Mouse (Mus musculus) cerebellum, postnatal 4 days (tissue): ENCODE measurements at regions not wholly inside any gene's neighbourhood (a gene's known extent, or its start where the extent isn't known, plus 50 kb on each side); places are given as distances from the start of the nearest gene placed in this dataset.
"Not testable (repeated sequence)": the region's sequence is repeated elsewhere in the genome, so short reads cannot be mapped to it uniquely, and the experiment has no call there.

ENCODE experiments used
- DNase-seq, 2 experiments: peaks; one replicate each; pipeline ENCODE4 v3.0.0; 2022; ENCODE audit warnings: low spot score in 2 of 2, mixed read lengths in 1 of 2

- DNase-seq: not testable (repeated sequence)
Measured at GRCm38 (mm10) chr12:82056782-82057611, 112.1 kb upstream of the Sipa1l1 start.

GRCm38 (mm10) chr12:82064986-82065385 is 104.1 kb upstream of the Sipa1l1 start:
- no peak for DNase-seq

DNA sequence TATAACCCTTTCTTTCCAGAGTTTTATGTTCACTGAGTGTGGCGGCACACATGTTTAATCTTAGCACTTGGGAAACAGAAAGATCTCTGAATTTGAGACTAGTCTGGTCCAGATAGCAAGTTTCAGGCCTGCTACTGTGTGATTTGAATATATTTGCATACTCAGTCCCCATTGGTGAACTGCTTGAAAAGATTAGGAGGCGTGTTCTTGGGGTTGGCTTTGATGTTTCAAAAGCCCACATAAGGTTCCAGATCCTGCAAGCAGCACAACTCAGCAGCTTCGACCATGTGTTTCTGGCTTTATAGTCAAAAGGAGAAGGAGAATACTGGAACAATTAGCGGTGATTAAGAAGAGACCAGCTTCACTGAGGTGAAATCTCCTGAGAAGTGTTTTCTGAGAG is 102.3 kb upstream of the Sipa1l1 start:
- DNase-seq: no peak

- no peak for DNase-seq
Measured at GRCm38 (mm10) chr12:82069621-82070020, 99.5 kb upstream of the Sipa1l1 start.

GRCm38 (mm10) chr12:82072810-82073465 is 96.2 kb upstream of the Sipa1l1 start:
- DNase-seq: peak in 1 of 2 experiments; percentile 24

GRCm38 (mm10) chr12:82075479-82076221 is 93.5 kb upstream of the Sipa1l1 start:
- no peak for DNase-seq

DNA sequence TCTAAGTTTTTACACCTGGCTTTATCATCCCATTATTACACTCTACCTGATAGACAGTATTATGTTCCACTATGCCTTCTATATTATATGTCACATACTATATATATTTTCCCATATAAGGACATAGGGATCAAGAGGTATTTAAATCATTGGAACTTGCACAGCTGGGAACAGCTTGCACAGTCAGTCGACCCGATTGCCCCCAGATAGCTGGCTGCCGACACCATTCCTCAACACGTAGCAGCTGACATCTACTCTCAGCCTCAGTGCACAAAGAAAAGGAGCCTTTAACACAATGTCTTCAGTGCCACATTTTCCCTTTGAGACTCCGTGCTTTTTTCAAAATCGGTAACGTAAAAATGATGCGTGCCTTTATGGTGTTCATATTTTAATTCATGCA is 92.4 kb upstream of the Sipa1l1 start:
- DNase-seq: no peak

DNA sequence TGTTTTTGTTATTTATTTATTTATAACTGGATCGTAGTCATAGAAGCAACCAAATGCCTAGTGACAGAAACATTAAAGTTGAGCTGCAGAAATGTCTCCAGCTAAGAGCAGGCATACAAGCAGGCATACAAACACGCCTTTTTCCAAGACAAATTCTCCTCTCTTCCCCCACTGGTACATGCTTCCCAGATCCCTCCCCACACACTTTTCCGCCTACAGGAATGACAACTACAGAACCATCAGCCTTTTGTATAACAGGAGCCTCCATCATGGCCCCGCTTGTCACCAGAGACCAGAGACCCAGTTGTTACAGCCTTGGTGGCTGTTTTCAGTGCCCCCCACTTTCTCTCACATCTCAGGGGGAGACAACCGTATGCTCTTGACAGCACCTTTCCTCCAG is 91.2 kb upstream of the Sipa1l1 start:
- DNase-seq: no peak

DNA sequence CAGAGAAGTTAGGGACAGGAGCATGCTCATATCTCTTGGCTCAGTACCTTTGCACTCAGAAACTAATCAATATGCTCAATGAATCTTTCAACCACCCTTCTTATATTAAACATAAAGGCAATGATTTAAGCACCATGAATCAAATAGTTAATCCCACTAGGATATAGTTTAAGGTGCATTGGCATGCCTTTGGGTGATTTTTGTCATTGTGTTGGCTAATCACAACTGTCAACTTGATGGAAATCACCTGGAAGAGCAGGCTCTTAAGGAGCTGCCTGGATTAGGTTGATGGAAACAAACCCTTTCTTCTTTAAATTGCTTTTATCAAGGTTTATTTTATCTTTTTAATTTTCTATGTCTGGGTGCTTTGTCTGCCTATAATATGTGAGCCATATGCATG is 90.4 kb upstream of the Sipa1l1 start:
- no peak for DNase-seq

- DNase-seq: no peak
Measured at GRCm38 (mm10) chr12:82080196-82080880, 88.8 kb upstream of the Sipa1l1 start.

DNA sequence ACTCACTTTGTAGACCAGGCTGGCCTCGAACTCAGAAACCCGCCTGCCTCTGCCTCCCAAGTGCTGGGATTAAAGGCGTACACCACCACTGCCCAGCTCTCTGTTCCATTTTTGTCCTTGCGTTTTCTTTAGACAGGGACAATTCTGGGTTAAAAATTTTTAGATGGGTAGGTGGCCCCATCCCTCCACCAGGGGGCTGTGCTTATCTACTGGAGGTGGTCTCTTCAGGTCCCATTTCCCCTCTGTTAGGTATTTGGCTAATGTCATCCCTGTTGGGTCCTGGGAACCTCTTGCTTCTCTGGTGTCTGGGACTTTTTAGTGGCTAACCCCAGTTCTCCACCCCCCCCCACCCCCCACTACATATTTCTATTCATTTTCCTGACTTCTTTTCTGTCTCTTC is 86.5 kb upstream of the Sipa1l1 start:
- DNase-seq: not testable (repeated sequence)

DNA sequence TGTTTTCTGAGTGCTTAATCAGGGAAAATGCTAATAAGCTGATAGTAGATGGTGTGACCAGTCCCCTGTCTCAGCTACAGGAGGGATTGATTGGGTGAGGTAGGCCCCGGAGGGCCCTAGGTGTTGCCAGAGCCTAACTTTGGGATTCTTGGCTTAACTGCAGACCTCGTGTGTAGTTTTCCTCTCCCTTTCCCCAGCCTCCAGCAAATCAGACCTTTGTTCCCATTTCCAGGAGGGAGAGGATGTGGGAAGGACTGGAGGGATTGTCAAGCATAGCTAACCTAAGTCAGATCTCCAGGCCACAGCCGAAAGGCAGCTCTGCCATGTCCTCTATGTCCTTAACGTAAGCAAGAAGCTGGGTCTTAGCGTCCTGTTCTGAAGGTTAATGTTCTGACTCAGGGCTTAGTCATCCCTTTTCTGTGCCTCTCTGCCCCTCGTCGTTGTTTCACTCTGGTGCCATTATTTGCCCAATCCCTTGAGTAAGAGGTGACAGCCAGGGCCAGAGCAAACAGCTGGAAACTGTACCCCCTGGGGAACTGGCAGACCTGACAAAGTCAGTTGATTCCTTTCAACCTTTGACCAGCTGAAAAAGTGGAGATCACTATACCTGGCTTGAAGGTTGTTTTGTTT is 83.2 kb upstream of the Sipa1l1 start:
- DNase-seq: no peak

DNA sequence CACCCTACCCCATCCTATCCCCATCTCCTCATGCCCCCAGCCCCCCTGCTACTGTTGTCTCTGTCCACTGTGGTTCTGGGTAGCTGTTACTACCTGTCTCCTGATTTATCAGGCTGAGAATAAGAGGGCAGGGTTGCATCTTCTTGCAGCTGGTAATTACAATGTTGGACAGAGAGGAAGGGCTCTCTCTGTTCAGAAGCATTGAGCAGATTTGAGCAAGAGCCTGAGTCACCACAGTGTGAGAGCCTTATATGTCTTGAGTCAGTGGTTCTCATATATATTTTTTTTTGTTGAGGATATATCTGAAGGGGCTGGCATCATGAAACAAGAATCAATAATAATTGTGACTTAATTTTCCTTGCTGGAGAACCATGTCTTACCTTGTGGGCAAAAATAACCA is 82.7 kb upstream of the Sipa1l1 start:
- DNase-seq: no peak

- DNase-seq: no peak
Measured at GRCm38 (mm10) chr12:82089288-82089687, 79.8 kb upstream of the Sipa1l1 start.

- DNase-seq: no peak
Measured at GRCm38 (mm10) chr12:82093317-82093716, 75.8 kb upstream of the Sipa1l1 start.

DNA sequence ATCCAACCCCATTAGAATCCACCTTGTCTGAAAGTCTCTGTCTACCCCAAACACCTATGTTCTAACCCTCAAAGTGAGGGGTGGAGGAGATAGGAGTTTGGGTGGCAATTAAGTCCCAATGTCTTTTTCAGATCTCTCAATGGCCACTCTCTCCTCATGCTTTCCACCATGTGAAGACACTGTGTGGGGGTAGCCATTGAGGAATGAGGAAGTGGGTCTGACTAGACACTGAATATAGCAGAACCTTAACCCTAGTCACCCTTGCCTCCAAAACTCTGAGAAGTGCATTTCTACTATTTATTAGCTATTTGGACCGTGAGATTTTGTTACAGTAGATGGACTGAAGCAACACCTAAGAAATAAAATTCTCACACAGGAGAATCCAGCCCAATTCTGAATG is 73.7 kb upstream of the Sipa1l1 start:
- no peak for DNase-seq

DNA sequence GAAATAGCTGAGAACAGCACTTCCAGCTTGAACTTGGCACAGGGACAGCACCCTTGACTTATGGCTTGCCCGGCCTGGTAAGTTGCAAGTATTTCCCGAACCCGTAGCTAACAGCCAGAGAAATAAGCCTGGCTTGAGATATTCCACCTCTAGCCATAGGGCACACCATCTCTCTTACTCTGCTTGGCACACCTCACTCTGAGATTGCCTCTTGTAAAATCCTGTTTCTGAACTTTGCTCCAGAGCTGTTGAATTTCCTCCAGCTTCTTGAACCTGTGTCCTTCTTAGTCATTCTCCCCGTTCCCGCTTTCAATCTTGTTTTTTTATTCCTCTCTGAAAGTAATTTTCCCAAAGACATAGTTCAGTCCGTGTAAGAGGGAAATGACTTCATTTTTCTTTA is 72.0 kb upstream of the Sipa1l1 start:
- no peak for DNase-seq

DNA sequence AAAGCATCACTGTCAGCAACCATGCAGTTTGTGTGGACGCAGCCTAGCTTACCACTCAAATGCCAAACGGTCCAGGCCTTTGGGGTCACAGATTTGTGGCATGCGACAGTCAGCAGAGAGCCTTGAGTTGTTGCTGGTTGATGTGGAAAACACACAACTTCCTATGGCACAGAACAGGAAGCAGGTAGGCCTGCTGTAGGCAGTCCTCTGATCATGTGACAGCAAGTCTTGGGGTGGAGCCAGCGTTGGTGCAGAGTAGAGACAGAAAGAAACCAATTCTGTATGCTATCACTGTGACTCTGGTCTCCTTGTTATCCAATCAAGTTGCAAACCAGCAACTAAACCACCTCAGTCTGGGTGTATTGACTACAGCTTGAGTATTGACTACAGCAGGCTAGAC is 71.5 kb upstream of the Sipa1l1 start:
- no peak for DNase-seq

- peak in 1 of 2 experiments; percentile 16 for DNase-seq
Measured at GRCm38 (mm10) chr12:82104211-82104610, 64.9 kb upstream of the Sipa1l1 start.

GRCm38 (mm10) chr12:82105184-82106031 is 63.7 kb upstream of the Sipa1l1 start:
- DNase-seq: peak in 1 of 2 experiments; percentile 5

DNA sequence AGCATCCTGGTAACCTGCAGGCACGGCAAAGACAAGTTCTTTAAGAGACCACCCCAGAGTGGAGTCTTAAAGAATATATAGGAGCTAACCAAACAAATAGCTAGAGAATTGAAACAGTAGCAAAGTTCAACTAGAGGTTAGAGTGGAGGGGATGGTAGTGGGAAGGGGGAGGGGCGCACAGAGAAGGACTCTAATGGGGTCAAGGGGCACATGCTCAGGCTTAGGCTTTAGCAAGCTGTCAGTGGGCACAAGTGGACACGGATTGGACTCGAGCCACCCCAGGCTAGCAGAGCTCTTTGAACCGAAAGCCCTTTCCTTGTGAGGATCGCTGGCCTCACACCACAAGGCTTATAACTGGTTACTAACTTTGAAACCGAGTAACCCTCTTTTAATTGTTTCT is 53.4 kb upstream of the Sipa1l1 start:
- no peak for DNase-seq
